Mouse (Mus musculus) testis, postnatal 14 days (tissue): ENCODE data around the gene Patl1.
"Not testable (repeated sequence)": the region's sequence is repeated elsewhere in the genome, so short reads cannot be mapped to it uniquely, and the experiment has no call there.

Experiments used
- DNase-seq: peaks from one replicate; pipeline ENCODE4 v3.0.0; 2021; ENCODE audit warnings: low spot score

Gene Patl1

DNA sequence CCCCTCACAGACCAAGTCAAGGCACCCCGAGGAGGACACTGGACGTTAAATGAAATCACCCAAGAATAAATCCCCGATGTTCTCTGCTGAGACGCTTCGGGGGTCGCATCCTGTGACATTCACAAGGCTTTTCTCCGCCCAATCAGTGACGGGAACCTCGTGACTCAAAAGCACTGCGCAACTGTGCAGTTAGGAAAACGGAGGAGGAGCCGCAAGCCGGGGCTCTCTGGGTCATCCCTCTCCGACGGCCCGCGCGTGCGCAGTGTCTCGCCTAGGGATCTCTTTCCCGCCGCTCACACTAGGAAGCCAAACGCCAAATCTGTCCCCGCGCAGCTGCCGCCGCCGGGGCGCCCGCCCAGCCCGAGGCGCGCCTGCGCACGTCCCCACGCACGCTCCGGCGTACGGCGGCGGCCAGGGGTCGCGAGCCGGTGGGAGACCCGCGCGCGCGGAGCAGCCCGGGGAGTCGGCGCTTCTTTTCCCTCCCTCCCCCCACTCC lies at the start of gene Patl1:
Gene Patl1 (plus strand): TSS at position 363 of the 496 bp plus-strand sequence.
- DNase-seq: peak; percentile 99

DNA sequence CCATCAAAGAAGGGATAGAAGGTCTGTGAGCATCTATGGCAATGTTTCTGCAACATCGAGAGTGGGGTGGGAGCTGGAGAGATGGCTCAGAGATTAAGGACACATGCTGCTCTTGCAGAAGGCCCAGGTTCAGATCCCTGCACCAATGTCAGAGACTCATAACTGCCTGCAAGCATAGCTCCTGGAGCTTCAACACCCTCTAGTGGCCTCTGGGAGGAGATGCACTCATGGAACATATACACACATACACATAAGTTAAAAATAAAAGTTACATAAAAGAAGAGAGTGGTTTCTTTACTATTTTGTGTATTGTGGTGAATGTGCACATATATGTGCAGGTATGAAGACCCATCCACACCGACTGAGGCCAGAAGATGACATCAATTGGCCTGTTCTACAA lies 44.4 kb upstream of the Patl1 start:
- DNase-seq: no peak

DNA sequence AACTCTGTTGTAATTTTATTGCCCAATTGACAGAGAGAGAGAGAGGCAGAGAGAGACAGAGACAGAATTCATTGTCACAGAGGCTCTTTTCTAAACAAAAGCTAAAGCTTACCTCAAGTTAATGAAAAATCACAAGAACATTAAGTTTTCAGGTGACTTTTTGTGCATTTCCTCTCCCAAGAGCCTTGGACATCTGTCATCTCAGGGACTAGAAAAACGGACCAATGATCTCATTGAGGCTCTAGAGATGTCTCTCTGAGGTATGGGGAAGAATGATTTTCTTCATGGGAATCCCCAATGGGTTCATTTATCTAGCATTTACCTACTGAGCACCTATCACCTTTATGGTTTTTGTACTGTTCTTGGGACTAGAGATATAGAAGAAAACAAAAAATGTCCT lies 37.2 kb upstream of the Patl1 start, which contains the start of gene Olfr1419:
Gene Olfr1419 (minus strand): TSS at position 101 of the 400 bp plus-strand sequence.
- DNase-seq: no peak

DNA sequence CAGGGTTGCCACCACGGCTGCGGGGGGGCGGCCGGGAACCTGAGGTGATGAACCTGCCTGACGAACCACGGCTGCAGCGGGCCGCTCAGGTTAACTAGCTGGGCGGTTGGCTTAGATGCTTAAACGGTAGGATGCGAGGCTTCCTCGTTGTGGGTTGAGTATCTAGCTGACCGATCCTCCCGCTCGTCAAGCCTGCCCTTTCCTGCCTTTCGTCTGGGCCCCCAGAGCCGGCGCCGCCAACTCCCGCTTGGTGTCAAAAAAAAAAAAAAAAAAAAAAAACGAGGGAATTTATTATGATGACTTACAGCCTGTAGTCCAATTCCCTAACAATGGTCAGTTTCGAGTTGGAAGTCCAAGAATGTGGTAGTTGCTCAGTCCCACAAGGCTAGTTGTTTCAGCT lies 33.8 kb upstream of the Patl1 start:
- DNase-seq: not testable (repeated sequence)

DNA sequence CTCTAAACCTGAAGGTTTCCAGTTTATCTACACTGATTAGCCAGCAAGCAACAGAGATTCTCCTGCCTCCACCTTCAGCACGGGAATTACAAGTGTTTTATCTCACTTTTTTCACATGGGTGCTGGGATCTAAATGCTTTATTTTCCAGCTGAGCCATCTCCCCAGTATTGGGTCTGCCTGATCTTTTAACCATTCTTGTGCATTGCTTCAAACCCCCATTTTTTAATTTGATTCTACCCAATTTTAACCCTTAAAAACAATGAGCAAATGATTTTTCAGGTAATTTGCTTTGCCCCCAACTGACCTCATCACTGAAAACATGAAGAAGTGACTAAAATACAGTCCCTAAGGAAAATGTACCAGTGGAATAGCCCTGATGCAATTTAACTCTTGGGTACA lies 25.9 kb upstream of the Patl1 start, which contains the start of gene Olfr1420:
Gene Olfr1420 (plus strand): TSS at position 301 of the 400 bp plus-strand sequence.
- DNase-seq: no peak

DNA sequence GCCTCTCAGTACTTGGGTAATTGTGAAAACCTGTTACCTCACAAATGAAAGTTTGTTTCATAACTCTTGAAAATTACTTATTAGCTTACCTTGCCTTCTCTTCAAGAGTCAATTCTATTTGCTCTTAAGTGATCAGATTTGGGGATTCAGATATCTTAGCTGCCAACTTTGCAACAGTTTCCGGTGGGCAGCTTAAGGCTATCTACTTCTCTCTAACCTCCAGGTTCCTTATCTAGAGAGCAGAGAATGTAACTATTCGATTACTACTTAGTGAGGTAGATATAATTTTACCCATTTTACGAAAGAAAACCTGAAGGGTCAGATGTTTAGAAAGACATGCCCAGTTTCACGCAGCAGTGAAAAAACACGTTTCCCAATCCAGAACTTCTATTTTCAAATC lies 1.2 kb upstream of the Patl1 start:
- DNase-seq: no peak

DNA sequence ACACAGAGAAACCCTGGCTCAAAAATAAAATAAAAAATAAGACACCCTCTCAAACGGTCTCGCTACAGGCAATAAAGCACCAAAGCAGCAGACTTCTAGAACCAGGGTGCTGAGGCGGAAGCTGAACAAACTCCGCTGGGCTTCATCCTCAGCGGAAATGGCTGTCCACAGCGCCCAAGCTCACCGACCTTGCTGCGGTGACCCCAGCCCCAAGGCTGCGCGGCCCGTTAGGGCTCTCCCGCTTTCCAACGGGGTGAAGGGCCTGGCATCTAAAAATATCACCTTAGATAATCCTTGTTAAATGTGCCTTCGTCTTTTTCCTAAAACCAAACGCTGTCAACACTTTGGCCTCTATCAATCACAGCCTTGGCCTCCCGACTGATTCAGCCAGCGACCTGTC lies 596 bp upstream of the Patl1 start:
- DNase-seq: peak; percentile 32

DNA sequence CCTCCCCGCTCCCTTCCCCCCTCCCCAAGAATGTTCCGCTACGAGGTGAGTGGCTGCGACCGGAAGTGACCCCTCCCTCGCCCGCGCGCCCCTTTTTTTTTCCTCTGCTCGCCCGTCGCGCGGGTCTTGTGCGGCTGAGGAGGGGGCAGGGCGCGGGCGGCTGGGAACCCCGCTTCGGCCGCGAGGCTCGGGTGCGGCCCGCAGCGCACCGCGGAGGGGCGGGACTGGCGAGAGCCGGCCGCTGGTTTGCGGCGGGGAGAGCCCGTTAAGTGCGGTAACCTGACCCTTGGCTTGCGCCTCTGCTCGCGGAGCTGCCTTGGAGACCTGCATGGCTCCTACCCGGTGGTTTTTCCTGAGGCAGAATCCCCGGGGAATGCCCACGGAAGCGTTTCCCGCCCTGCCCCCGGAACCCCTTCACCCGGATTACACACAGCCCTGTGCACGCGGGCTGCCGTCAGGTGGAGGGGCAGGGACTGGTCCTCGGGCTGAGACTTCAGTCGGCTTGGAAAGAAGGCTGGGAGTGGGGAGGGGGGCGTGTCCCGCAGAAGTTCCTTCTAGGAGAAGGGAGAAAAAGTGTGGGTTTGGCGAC lies 428 bp downstream of the Patl1 start:
- peak; percentile 82 for DNase-seq

DNA sequence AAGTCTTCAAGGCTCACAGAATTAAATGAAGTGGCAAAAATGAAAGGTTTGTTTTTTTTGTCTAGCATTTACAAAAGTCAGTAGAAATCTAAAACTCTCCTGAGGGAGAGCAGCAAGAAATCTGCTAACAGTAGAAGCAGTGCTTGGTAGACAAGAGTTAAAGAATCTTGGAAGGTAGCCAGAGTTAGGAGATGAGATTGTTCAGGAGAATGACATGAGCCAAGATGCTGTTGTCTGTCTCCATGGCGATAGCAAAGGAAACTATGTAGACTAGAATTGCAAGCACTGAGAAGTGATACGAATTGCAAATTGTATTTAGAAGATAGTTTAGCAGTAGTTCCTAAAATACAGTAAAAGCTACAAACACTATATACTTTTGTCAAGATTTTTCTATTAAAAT lies 3.6 kb downstream of the Patl1 start:
- DNase-seq: peak; percentile 41

DNA sequence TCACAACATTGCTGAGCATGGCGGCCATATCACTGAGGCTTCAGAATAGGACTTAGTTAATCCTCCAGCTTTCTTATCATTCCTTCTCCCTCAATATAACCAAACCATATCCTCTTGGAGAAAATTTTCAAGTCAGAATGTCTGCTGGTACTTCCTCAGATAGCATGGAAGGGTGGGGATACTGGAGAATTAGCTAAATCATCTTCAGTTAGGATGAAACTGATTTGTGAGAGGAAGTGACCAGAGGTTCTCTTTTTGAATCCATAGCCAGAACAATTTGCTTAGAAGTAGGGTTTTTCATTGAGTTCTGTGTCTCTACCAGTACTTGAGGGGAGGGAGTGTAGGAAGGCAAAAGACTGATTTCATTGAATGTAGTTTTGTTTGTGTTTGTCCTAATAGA lies 9.9 kb downstream of the Patl1 start:
- DNase-seq: no peak

DNA sequence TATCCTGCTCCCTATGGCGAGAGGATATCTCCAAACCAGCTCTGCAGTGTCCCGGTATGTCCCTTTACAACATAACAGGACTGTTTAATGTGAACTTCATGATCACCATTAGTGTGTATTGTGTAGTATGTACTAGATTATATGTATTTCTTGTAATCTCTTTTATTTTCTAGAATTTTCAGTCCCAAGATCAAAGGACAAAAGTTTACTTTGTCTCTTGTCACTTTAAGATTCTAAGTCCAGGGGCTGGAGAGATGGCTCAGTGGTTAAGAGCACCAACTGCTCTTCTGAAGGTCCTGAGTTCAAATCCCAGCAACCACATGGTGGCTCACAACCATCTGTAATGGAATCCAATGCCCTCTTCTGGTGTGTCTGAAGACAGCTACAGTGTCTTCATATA lies 10.3 kb downstream of the Patl1 start:
- DNase-seq: not testable (repeated sequence)

DNA sequence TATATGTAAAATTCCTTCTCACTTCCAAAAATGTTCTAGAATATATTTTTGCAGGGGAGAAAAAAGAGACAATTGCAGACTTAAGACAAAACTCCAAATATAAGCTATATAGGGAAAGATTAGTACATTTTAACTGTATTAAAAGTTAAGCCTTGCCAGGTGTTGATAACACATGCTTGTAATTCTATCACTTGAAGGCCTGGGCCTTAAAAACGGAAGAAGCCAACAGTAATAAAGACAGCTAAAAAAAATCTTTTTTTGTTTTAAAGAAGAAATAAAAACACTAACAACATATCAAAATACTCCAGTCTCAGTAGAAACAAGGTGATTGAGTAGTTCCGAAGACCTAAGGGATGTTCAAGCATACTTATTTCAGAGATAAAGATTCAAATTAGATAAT lies 14.2 kb downstream of the Patl1 start:
- no peak for DNase-seq

DNA sequence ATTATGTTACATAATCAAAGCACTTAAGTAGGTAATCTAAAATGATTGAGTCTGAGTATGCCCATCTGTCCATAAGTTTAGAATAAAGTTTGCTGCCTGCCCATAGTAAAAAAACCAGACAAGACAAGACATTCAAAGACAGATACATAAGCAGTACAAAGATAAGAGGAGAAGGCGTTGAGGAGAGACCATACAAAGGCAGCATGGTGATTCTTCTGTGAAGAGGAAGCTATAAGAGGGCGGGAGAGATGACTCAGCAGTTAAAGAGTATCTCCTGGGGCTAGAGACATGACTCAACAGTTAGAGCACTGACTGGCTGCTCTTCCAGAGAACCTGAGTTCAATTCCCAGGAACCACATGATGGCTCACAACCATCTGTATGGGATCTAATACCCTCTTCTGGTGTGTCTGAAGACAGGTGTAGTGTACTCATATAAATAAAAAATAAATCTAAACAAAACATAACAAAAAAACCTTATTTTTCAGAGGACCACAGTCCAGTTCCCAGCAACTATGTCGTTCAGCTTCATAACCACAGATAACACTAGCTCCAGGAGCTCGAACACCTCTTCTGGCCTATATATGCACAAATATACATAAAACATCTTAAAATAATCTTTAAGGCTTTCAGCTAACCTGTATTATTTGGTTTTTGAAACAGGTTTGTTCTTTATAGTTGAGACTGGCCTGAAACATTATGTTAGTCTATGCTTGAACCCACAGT lies 16.0 kb downstream of the Patl1 start:
- no peak for DNase-seq

DNA sequence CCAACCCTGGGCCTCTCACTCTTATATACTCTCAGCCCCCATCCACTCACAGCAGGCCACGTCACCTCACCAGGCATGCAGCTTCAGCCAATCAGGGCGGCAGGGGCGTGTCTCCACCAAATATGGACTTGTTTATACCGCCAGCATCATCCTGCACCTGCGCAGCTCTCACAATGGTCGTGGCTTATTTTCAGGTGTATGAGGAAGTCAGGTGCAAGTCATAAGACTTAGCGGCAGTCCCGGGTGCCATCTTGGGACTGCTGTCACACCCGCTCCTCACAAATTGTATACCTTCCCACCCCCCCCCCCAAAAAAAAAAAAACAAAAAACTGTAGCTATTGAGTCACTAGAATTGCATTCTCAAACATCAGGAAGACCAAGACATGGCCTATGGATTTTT lies 34.3 kb downstream of the Patl1 start:
- not testable (repeated sequence) for DNase-seq

DNA sequence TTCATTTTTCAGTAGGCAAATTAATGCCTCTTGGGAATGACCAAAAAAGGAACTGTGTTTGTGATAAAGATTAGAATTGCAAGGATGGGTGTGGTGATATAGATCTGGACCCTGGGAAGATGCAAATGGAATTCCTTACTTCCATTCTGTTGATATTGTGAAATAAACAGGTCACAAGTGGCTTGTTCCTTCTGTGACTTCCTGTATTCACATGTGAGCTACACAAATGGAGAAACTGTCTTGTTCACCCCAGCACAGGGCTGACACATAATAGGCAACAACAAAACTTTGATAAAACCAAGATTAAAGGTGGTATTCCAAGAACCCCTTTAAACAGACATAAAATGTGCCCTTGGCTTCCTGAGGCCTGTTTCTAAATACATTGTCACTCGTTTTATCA lies 37.7 kb downstream of the Patl1 start:
- no peak for DNase-seq

DNA sequence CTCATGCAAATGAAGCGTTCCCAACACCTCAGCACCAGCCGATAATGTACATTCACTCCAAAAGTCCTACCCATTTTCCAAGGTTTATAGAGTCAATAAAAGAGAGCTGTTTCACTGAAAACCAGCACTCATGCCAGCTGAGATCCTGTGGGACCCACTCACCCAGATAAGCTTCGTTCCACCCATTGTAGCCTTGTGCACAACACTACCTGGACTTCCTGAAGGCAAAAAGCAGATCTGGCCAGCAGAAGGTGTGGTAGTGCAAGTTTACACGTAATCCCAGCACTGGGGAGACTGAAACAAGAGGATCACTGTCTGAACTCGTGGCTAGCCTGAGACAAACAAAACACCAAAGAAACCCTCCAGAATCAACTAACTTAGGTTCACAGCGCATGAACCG lies 38.5 kb downstream of the Patl1 start:
- no peak for DNase-seq

DNA sequence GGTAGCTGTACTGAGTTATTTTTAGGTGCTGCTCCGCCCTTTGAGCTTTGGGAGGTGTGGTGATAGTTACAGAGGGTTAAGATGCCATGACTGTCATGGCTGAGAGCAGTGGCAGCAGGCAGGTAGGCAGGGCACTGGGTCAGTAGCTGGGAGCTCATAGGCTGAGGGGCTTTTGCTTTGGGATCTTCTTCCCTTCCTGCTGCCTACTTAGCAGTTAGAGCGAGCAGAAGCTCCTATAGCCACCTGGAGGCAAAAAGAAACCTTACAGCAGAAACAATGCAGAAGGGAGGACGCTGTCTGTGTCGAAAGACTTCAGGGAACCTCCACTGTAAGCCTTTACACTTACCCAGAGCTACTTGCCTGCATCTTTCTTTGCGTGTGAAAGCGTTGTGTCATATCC lies 42.0 kb downstream of the Patl1 start:
- DNase-seq: no peak

DNA sequence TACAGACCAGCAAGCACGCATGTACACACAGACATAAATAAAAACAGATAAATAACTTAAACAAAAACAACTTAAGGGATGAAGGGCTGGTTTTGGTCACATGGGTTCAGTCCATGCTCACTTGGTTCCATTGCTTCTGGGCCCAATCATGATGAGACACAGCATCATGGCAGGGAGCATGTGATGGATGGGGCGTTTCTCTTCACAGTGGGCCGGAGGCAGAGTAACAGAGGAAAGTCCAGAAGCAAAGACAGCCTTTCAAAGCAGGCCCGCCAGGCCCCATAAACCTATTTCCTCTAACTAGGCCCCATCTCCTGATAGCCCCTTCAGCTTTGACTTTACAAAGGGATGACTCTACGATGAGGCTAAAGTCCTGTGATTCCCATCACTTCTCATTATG lies 44.4 kb downstream of the Patl1 start:
- DNase-seq: no peak

DNA sequence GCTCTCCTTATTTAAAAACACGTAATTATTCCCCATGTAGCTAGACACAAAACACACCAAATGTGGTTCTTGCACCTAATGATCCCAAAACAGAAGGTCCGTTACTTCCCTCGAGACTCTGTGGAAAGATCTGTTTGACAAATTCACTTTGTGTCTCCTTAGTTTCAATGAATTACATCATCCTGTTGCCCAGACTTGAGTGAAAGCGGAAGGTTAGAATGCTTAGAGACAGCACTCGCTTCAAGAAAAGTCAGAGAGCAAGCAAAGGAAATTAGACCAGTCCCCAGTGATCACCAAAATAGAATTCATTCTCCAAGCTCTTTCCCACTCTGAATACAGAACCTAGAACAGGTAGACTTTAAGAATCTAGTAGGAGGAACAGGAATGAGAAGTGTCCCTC lies 45.2 kb downstream of the Patl1 start:
- DNase-seq: no peak

DNA sequence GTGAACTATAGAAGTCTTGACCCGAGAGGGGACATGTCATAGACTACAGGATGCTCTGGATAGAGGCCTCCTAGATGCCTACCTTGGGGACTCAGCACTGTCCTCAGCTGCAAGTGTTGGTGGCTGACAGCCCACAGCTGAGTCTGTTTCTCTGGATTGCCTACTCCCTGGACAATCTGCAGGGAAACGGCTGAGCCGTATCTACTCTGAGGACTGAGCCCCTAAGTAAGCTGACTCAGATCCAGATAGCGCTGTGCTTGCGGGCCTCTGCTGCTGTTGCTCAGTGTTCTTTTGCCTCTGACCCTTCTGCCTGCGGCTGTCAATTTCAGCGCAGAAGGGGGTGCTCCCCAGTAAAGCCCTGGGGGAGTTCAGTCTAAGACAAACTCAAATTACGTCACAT lies 45.6 kb downstream of the Patl1 start:
- DNase-seq: no peak

DNA sequence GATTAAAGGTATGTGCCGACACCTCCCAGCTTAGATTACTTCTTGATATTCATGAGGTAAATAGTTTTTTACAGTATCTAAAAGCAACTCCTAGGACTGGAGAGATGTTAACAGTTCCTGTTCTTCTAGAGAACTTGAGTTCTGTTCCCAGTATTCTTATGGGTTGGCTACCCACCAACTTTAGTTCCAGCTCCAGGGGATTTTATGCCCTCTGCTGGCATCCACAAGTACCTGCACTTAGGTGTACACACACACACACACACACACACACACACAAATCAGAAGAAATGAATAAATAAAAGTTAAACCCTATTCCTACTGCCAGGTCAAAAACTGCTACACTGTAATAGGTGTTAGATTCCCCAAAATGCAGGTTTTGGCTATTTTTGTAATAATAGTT lies 52.1 kb downstream of the Patl1 start:
- no peak for DNase-seq

DNA sequence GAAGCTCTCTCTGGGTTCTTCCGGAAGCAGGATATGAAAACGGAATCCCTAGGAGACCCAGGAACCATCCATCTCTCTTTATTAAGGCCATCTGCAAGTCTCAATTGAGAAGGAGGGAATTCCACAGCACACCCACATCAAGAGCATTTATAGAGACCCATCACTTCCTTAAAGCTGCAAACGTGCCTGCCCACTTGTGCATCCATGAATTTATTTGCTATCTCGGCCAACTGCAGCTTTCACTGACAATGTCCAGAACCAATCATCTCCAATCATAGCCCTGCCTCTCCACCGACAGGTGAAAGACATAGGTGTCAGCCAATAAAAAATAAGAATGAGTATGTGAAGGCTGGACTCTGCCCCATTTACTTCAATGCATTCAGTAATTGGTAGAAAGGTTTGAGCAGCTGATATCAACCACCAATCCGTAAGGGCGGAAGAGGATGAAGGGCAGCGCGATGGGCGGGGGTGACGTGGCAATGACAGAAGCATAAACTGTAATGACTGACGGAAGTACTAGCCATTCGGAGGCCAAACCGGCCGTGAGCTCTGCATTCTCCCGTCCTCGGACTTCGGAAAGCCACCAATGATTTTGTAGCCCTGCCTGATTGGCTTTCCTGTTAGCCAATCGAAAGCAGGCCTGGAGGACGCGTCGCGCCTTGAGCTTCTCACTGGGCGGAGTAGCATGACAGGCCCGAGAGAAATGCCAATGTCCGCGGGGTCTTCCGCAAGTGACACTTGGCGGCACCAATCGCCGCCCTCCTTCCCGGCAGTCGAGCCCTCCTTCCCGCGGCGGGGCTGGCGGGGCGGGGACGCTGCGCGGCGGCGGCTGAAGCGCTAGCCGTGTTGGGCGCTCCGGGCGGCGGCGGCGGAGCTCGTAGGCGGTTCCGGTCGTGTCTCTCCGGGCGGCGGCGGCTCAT lies 53.1 kb downstream of the Patl1 start, which contains the start of gene Osbp:
Gene Osbp (plus strand): TSS at position 919 of the 920 bp plus-strand sequence.
- peak; percentile 100 for DNase-seq
